Mouse (Mus musculus): ENCODE data around the gene Prkaa1. TPM values are rescaled to one million over a fixed set of nuclear protein-coding genes. Genes with fewer than 3 reads are reported as not detected.
"Not testable (repeated sequence)": the region's sequence is repeated elsewhere in the genome, so short reads cannot be mapped to it uniquely, and the experiment has no call there.

Prkaa1 gene
- total RNA-seq, 2 experiments from 2014 or later, result 20.7 to 21.8 TPM

- DNase-seq (ENCODE audit: low spot score in 2 of 2), result no peak
Observed at GRCm38 (mm10) chr15:5157386-5157785, 13.7 kb downstream of the Prkaa1 start.

DNA sequence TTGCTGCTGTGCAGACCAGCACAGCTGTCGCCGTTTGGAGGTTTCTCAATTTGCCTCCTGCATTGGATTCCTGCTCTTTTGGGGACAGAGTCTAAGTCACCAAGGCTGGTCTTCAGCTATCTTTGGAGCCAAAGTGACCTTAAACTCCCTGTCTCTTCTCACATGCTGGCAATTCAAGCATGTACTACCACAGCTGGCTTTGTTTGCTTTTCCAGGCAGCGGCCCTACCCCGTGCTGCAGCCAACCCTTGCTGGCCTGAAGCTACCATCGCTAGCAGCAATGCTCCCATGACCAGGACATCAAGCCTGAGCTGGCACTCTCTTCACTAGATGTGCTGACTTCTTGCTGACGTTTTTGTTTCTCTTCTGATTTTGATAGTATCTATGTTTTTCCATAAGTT, 15.2 kb downstream of the Prkaa1 start:
- DNase-seq (ENCODE audit: low spot score in 2 of 2), result no peak

DNA sequence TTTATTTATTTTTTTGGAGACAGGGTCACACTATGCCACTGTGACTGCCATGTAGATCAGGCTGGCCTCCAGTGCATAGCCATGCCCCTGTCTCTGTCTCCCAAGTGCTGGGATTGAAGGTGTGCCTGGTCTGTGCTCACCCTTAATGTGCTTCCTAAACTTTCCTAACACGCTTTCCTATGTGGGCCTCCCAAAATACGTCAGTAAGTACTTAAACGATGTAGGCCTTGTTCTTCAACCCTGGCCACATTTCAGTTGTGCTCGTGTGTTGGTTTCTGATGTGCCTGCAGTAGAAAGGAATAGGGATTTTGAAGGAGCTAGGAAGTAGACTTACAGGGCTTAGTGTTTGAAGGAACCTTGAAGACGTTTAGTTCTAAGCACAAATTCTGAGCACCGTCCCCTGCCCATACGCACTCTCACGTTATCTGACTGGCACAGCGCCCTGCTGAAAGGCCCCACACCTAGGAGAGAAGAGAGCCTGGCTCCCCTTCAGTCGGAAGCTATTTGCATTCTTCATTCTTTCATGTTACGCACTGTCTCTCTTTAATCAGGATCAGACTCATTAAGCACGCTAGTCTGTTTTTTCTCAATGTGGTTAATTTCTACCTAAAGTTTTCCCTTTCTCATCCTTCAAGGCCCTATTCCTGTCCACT, 21.6 kb downstream of the Prkaa1 start:
- no peak for DNase-seq (ENCODE audit: low spot score in 2 of 2)

- no peak for DNase-seq (ENCODE audit: low spot score in 2 of 2)
Observed at GRCm38 (mm10) chr15:5173217-5173820, 29.7 kb downstream of the Prkaa1 start.

DNA sequence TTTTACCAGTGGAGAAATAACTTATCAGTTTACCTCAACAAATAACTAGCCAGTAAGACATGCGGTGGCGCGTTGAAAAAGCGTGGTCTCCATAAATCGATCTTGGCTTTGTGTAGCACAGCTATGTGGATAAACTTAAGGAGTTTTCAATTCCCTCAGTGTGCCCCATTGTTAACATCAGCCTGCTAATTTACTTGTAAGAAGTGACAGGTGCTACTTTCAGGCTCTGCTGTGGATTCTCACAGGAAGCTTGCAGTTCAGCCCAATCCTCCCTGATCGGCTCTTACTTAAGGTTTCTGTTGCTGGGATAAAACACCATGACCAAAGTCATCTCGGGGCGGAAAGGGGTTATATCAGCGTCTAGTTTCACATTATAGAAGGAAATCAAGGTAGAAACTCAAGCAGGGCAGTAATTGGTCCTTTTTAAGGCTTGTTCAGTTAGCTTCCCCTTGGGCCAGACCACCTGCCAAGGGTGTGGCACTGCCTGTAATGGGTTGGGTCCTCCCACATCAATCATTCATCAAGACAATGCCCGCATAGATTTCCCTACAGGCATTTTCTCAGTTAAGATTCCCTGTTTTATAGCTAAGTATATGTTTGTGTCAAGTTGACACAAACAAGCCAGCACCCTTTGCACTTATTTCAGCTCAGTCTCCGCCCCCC, 41.1 kb downstream of the Prkaa1 start:
- no peak for DNase-seq (ENCODE audit: low spot score in 2 of 2)

DNA sequence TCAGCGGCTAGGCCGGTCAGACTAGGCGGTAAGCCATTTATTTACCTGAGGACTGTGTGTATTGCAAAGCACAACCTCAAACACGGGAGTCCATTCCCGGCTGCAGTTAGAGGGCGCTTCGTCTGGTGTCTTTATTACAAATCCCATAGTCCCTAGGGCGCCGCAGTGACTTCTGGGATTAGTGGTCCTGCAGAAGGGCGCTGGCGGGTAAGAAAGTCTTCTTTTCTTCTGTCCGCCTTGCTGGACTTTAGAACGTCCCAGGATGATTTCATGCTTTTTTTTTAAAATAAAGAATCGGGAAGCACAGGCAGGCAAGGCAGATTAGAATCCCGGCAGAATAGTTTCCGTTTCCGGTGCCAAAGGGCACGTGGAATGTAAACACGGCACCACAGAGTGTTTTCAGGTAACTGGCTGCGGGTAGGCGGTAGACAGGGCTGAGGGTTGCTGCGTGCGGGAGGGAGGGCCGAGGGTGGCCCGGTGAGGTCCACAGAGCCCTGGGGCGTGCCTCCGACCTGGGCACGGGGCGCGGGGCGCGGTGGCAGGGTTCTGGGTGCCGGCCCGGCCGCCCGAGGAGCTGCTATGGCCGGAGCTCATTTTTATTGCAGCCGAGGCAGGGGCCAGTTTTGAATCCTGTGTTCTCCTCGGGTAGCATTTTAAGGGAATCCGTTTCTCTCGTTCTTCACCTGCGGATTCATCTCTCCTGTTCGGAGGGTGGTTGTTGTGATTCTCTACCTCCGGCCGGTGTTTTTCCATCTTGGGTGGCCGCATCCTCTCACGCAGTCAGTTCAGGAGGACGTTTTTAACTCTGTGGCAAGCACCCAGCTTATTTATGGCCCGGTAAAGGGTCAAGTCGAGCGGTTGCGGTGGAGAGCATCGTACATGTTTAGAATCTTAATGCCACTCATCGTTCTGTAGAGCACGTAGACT, 42.0 kb downstream of the Prkaa1 start, which contains the start of gene Ttc33:
Ttc33 (plus strand) TSS at position 160 of the 927 bp plus-strand sequence.
- DNase-seq (ENCODE audit: low spot score in 2 of 2), result peak; percentile 80 to 83

DNA sequence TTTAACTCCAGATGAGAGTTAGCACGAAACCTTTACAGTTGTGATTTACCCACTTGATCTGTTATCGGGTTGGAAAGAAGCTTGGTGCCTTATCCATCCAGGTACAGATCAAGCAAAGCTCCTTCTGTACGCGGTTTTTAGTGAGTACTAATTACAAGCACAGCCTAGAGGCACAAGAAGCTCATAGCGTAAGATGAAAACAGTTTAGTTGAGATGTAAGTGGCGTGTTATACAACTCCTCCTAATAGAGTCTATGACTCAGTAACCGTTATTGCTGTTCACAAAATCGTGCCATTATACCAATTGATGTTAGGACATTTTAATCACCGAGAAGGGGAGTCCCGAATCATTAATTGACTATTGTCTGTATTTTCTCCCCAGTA, 42.6 kb downstream of the Prkaa1 start:
- DNase-seq (ENCODE audit: low spot score in 2 of 2), result no peak

DNA sequence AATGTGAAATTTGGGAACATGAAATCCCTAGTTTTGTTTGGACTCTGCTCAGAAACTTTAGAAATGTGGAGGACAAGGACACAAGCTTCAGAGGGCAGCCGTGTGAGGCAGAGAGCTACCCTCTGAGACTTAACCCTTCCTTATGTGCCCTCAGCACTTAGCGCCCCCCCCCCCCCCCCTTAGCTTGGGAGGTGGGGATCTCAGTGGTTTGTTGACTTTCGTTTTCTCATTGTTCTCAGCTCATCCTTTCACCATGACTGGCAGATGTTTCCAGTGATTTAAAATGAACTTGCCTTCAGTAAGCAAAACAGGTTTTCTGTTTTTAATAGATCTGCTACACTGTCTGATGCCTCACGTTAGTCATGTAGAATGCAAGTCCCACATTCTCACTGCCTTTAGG, 43.5 kb downstream of the Prkaa1 start:
- no peak for DNase-seq (ENCODE audit: low spot score in 2 of 2)

DNA sequence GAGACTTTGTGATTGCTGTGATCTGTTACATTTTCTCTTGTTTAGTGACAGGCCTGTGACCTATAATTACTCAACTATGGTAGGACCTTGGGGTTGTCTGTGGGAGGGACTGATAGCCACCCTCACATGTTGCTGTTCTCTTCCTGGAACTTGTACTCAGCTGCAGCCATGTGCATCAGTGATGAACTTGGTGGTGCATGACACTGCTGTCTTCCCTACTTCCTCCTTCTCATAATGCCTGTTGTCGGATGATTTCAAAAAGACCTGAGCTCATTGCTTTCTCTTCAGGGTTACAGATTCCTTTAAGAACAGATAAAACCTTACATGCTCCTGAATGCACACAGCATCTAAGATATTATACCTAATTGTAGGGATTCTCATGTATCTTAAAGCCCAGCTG, 44.4 kb downstream of the Prkaa1 start:
- no peak for DNase-seq (ENCODE audit: low spot score in 2 of 2)

- no peak for DNase-seq (ENCODE audit: low spot score in 2 of 2)
Observed at GRCm38 (mm10) chr15:5189504-5190093, 45.9 kb downstream of the Prkaa1 start.

GRCm38 (mm10) chr15:5193833-5194232, 50.2 kb downstream of the Prkaa1 start:
- DNase-seq (ENCODE audit: low spot score in 2 of 2), result no peak

GRCm38 (mm10) chr15:5194446-5194845, 50.8 kb downstream of the Prkaa1 start:
- no peak for DNase-seq (ENCODE audit: low spot score in 2 of 2)

- DNase-seq (ENCODE audit: low spot score in 2 of 2), result no peak
Observed at GRCm38 (mm10) chr15:5194931-5195330, 51.3 kb downstream of the Prkaa1 start.

- no peak for DNase-seq (ENCODE audit: low spot score in 2 of 2)
Observed at GRCm38 (mm10) chr15:5195987-5196514, 52.4 kb downstream of the Prkaa1 start.

DNA sequence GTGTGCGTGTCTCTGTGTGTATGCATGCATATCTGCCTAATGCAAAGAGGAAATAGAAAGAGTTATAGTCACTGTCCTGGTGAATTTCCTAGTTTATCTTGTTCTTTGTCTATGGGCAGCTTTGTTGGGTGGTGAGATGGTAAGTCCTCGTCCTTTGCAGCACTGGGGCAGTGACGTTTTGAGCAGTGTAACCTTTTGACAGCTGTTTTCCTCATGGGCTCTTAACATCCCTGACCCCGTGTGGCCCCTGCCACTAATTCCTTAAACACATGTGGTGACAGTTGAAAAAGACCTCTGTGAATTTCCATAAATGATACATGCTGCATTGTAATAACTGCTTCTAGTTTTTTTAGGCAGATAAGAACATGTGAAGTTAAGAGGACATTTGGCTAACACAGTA, 53.0 kb downstream of the Prkaa1 start:
- DNase-seq (ENCODE audit: low spot score in 2 of 2), result no peak

DNA sequence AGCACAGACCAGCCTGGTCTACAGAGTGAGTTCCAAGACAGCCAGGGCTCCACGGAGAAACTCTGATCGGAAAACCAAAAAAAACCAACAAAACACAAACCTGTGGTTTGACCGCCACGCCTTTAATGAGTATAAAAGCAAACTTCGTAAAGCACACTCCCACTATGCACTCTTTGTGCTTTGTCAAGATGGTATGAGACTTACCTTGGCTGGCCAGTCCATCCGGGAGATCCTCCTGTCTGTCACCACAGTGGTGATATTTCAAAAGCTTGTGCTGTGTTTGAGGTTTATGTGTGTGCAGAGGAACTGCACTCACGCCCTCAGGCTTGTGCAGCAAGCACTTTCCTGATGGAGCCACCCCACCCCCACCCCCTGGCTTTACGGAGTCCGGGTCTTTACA, 61.6 kb downstream of the Prkaa1 start:
- no peak for DNase-seq (ENCODE audit: low spot score in 2 of 2)

DNA sequence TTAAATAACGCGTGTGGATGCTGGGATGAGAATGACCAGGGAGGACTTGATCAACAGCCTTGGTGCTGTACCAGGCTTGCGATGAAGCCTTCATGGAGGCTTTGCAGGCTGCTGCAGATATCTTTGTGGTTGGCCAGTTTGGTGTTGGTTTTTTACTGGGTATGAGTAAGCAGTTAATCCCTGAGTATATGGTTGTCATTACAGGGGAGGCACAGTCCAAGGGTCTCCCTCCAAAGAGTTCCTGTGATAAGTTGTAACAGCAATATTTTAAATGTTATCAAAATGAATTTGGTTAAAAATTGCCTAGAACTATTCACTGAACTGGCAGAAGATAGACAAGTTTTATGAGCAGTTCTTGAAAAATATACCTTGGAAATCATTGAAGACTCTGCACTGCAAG, 65.5 kb downstream of the Prkaa1 start:
- DNase-seq (ENCODE audit: low spot score in 2 of 2), result no peak

GRCm38 (mm10) chr15:5220491-5220890, 76.8 kb downstream of the Prkaa1 start:
- no peak for DNase-seq (ENCODE audit: low spot score in 2 of 2)

DNA sequence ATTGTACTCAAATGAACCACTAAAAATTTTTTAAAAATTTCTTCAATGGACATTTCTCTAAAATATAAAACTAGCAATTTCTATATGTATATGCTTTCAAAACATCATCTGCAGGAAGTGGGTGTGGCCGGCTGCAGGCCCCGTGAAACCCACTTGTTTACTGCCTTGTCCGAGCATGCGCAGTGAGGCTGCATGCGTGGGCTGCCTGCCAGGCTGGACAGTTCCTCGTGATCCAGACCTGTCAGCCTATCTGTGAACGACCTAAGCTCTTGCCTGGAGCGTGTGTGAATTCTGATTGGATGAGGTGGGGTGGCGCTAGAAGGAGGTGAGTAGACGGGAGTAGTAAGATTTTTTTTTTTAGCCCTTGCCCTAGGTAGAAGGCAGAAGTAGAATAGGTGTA, 87.1 kb downstream of the Prkaa1 start:
- not testable (repeated sequence) for DNase-seq (ENCODE audit: low spot score in 2 of 2)
